Mouse (Mus musculus) myocyte (in vitro differentiated cells): ENCODE results near the gene Ift80. TPM values are rescaled to one million over a fixed set of nuclear protein-coding genes. Genes with fewer than 3 reads are reported as not detected.
"Not testable (repeated sequence)": the region's sequence is repeated elsewhere in the genome, so short reads cannot be mapped to it uniquely, and the experiment has no call there.

Source experiments
- H3K27me3 ChIP-seq: one replicate; pipeline ENCODE4 v1.6.1; 2011; ENCODE audit not compliant: control insufficient read depth, insufficient read depth, insufficient read length
- H3K36me3 ChIP-seq: one replicate; pipeline ENCODE4 v1.6.1; 2011; ENCODE audit not compliant: control insufficient read depth, insufficient read depth
- H3K4me2 ChIP-seq: one replicate; pipeline ENCODE4 v1.6.1; 2011; ENCODE audit warnings: low read depth, control low read depth
- H3K4me3 ChIP-seq: one replicate; pipeline ENCODE4 v1.5.1; 2011; ENCODE audit warnings: mild to moderate bottlenecking, control low read depth, moderate library complexity
- H3K79me2 ChIP-seq: one replicate; pipeline ENCODE4 v1.6.1; 2011; ENCODE audit not compliant: control insufficient read depth, insufficient read depth
- H3ac ChIP-seq: one replicate; pipeline ENCODE4 v1.6.1; 2011; ENCODE audit not compliant: control insufficient read depth, insufficient read length
- CEBPB ChIP-seq: IDR thresholded peaks from 2 replicates; pipeline ENCODE4 v1.6.1; 2011; ENCODE audit warnings: mild to moderate bottlenecking, moderate library complexity; ENCODE audit not compliant: poor library complexity, insufficient read depth, severe bottlenecking
- E2F4 ChIP-seq: IDR thresholded peaks from one replicate; pipeline ENCODE4 v1.6.1; 2011; ENCODE audit warnings: mild to moderate bottlenecking, control low read depth, moderate library complexity; ENCODE audit not compliant: insufficient read depth
- MAX ChIP-seq: IDR thresholded peaks from one replicate; pipeline ENCODE4 v1.6.1; 2011; ENCODE audit warnings: low read depth, mild to moderate bottlenecking, control low read depth
- MYOD1 ChIP-seq, 3 experiments: IDR thresholded peaks; one replicate each; pipeline ENCODE4 v1.6.1; 2011; ENCODE audit warnings: control low read depth in 2 of 3, low read depth in 2 of 3, mild to moderate bottlenecking in 2 of 3, moderate library complexity in 1 of 3; ENCODE audit not compliant: insufficient read length in 2 of 3, control insufficient read depth in 1 of 3
- MYOG ChIP-seq, 3 experiments: IDR thresholded peaks; one replicate each; pipeline ENCODE4 v1.6.1; 2011; ENCODE audit warnings: control low read depth in 2 of 3, low read depth in 2 of 3, mild to moderate bottlenecking in 2 of 3; ENCODE audit not compliant: insufficient read length in 2 of 3, control insufficient read depth in 1 of 3, insufficient read depth in 1 of 3
- POLR2A ChIP-seq: IDR thresholded peaks from one replicate; pipeline ENCODE4 v1.6.1; 2011; ENCODE audit warnings: low read depth, mild to moderate bottlenecking, control low read depth, moderate library complexity; ENCODE audit not compliant: insufficient read length
- POLR2AphosphoS2 ChIP-seq: IDR thresholded peaks from one replicate; pipeline ENCODE4 v1.6.1; 2011; ENCODE audit warnings: low read depth, control low read depth; ENCODE audit not compliant: insufficient read length
- REST ChIP-seq: IDR thresholded peaks from one replicate; pipeline ENCODE4 v1.6.1; 2011; ENCODE audit warnings: mild to moderate bottlenecking, control low read depth, moderate library complexity; ENCODE audit not compliant: insufficient read depth, insufficient read length
- SRF ChIP-seq: IDR thresholded peaks from one replicate; pipeline ENCODE4 v1.6.1; 2011; ENCODE audit warnings: low read depth; ENCODE audit not compliant: control insufficient read depth, insufficient read length
- TCF12 ChIP-seq: IDR thresholded peaks from one replicate; pipeline ENCODE4 v1.6.1; 2011; ENCODE audit warnings: mild to moderate bottlenecking, control low read depth; ENCODE audit not compliant: poor library complexity, insufficient read depth, severe bottlenecking
- TCF3 ChIP-seq: IDR thresholded peaks from one replicate; pipeline ENCODE4 v1.6.1; 2011; ENCODE audit warnings: low read depth, control low read depth; ENCODE audit not compliant: insufficient read length
- USF1 ChIP-seq: IDR thresholded peaks from one replicate; pipeline ENCODE4 v1.6.1; 2011; ENCODE audit warnings: low read depth, mild to moderate bottlenecking, control low read depth, moderate library complexity
- polyA plus RNA-seq: library from polyadenylated mRNA; unstranded; fragments of >200 nt; fragmentation: generic; extraction: Trizol; gene quantifications from one replicate; pipeline ENCODE4 v1.2.1, GENCODE M21; 2012; ENCODE audit warnings: missing spikeins

Ift80 gene
- polyA plus RNA-seq, 1 experiment, result 3.5 TPM

- H3K79me2 ChIP-seq, result no peaks in the 10 kb centered on the region
- H3K4me2 ChIP-seq, result no peak overlapping the region
- no peaks in the 10 kb centered on the region for H3K36me3 ChIP-seq
- H3K27me3 ChIP-seq, result no peaks in the 10 kb centered on the region
- no peak overlapping the region for H3ac ChIP-seq
- TF ChIP-seq MAX (no peak), USF1 (no peak), CEBPB (no peak), MYOG (IDR thresholded peaks at IDR 0.05; ENCODE audit: control insufficient read depth in 1 of 3, insufficient read depth in 1 of 3, insufficient read length in 2 of 3, low read depth in 2 of 3) (no peak), E2F4 (no peak), REST (no peak), TCF12 (no peak), MYOD1 (IDR thresholded peaks at IDR 0.05; ENCODE audit: control insufficient read depth in 1 of 3, insufficient read length in 2 of 3, low read depth in 2 of 3) (no peak)
- no peak overlapping the region for H3K4me3 ChIP-seq
These were observed 49.9 kb downstream of the Ift80 start for GRCm38 (mm10) chr3:68954487-68954886.

GRCm38 (mm10) chr3:68952707-68953106 lies 51.7 kb downstream of the Ift80 start:
- Histone ChIP-seq H3K36me3 (no peaks in the 10 kb centered on the region), H3K27me3 (no peaks in the 10 kb centered on the region), H3ac (no peak overlapping the region), H3K4me2 (no peak overlapping the region), H3K4me3 (no peak overlapping the region), H3K79me2 (no peaks in the 10 kb centered on the region)
- TF ChIP-seq POLR2A (no peak), POLR2AphosphoS2 (no peak)

GRCm38 (mm10) chr3:68951971-68952370 lies 52.4 kb downstream of the Ift80 start:
- not testable (repeated sequence) for H3K79me2 ChIP-seq, H3K4me3 ChIP-seq, H3K4me2 ChIP-seq, H3K36me3 ChIP-seq, H3K27me3 ChIP-seq, H3ac ChIP-seq

- Histone ChIP-seq H3K36me3 (no peaks in the 10 kb centered on the region), H3K79me2 (no peaks in the 10 kb centered on the region), H3K4me3 (no peak overlapping the region), H3ac (no peak overlapping the region), H3K4me2 (no peak overlapping the region), H3K27me3 (no peaks in the 10 kb centered on the region)
- no peak for TF ChIP-seq CEBPB
- no peak for TF ChIP-seq MYOG (IDR thresholded peaks at IDR 0.05; ENCODE audit: control insufficient read depth in 1 of 3, insufficient read depth in 1 of 3, insufficient read length in 2 of 3, low read depth in 2 of 3)
- no peak for TF ChIP-seq E2F4
- TF ChIP-seq TCF12, result no peak
- TF ChIP-seq REST, result no peak
- no peak for TF ChIP-seq MAX
- TF ChIP-seq USF1, result no peak
- TF ChIP-seq SRF, result no peak
- TF ChIP-seq MYOD1 (IDR thresholded peaks at IDR 0.05; ENCODE audit: control insufficient read depth in 1 of 3, insufficient read length in 2 of 3, low read depth in 2 of 3), result no peak
- TF ChIP-seq POLR2AphosphoS2, result no peak
- TF ChIP-seq POLR2A, result no peak
- no peak for TF ChIP-seq TCF3
These were observed 55.0 kb downstream of the Ift80 start for GRCm38 (mm10) chr3:68949381-68949780.

GRCm38 (mm10) chr3:68948918-68949317 lies 55.5 kb downstream of the Ift80 start:
- TF ChIP-seq CEBPB (no peak), MYOG (IDR thresholded peaks at IDR 0.05; ENCODE audit: control insufficient read depth in 1 of 3, insufficient read depth in 1 of 3, insufficient read length in 2 of 3, low read depth in 2 of 3) (no peak), MAX (no peak)
- Histone ChIP-seq H3K36me3 (no peaks in the 10 kb centered on the region), H3K4me3 (no peak overlapping the region)

GRCm38 (mm10) chr3:68941867-68942266 lies 62.5 kb downstream of the Ift80 start:
- Histone ChIP-seq H3K4me2 (no peak overlapping the region), H3K4me3 (no peak overlapping the region), H3ac (no peak overlapping the region), H3K36me3 (no peaks in the 10 kb centered on the region), H3K27me3 (no peaks in the 10 kb centered on the region), H3K79me2 (no peaks in the 10 kb centered on the region)
- no peak for TF ChIP-seq TCF3
- no peak for TF ChIP-seq MYOD1 (IDR thresholded peaks at IDR 0.05; ENCODE audit: control insufficient read depth in 1 of 3, insufficient read length in 2 of 3, low read depth in 2 of 3)
- no peak for TF ChIP-seq REST
- no peak for TF ChIP-seq SRF
- TF ChIP-seq MAX, result no peak
- TF ChIP-seq TCF12, result no peak
- TF ChIP-seq E2F4, result no peak
- no peak for TF ChIP-seq POLR2A
- TF ChIP-seq POLR2AphosphoS2, result no peak

More at GRCm38 (mm10) chr3:68948918-68949317, 55.5 kb downstream of the Ift80 start:
- Histone ChIP-seq H3ac (no peak overlapping the region), H3K27me3 (no peaks in the 10 kb centered on the region), H3K4me2 (no peak overlapping the region), H3K79me2 (no peaks in the 10 kb centered on the region)
